Mouse (Mus musculus): Measurements from ENCODE around the gene Fis1. TPM values are rescaled to one million over a fixed set of nuclear protein-coding genes. Genes with fewer than 3 reads are reported as not detected.
A peak's percentile ranks its signal among the peaks of the same experiment; 100 is the strongest.

The Fis1 gene
- total and polyA plus RNA-seq, 3 experiments: 150 to 197 (median 176) TPM

GRCm38 (mm10) chr5:137007276-137007675 lies 54.2 kb downstream of the Fis1 start:
- no peak overlapping the region for H3K4me3 ChIP-seq
- H3K27ac ChIP-seq: no peak overlapping the region
- H3K4me1 ChIP-seq (ENCODE audit: control insufficient read depth, insufficient read depth, low read length): no peaks in the 10 kb centered on the region
- H3K27me3 ChIP-seq (ENCODE audit: control insufficient read depth, insufficient read depth, low read length): no peaks in the 10 kb centered on the region
- H3K79me2 ChIP-seq (replicated peaks; ENCODE audit: control insufficient read depth, insufficient read depth, low read length): no peaks in the 10 kb centered on the region
- no peak for DNase-seq
- 30% methylated on average over 8 of the region's 8 CpGs for WGBS
- H3K36me3 ChIP-seq (ENCODE audit: control insufficient read depth, insufficient read depth, low read length): no peaks in the 10 kb centered on the region
- TF ChIP-seq POLR2A (IDR thresholded peaks at IDR 0.05; ENCODE audit: insufficient read depth, low read depth, low read length) (no peak), EP300 (IDR thresholded peaks at IDR 0.05; ENCODE audit: insufficient read depth, low read depth, low read length) (no peak), CTCF (IDR thresholded peaks at IDR 0.05) (no peak)
- intact Hi-C loops (cut with DNase I): no loop called here
- H3K9ac ChIP-seq (ENCODE audit: low read depth, low read length): no peak overlapping the region

GRCm38 (mm10) chr5:137009988-137010387 lies 56.9 kb downstream of the Fis1 start:
- Histone ChIP-seq H3K4me3 (no peak overlapping the region), H3K36me3 (ENCODE audit: control insufficient read depth, insufficient read depth, low read length) (no peaks in the 10 kb centered on the region), H3K9ac (ENCODE audit: low read depth, low read length) (no peak overlapping the region), H3K4me1 (ENCODE audit: control insufficient read depth, insufficient read depth, low read length) (no peaks in the 10 kb centered on the region), H3K79me2 (replicated peaks; ENCODE audit: control insufficient read depth, insufficient read depth, low read length) (no peaks in the 10 kb centered on the region), H3K27ac (no peak overlapping the region), H3K27me3 (ENCODE audit: control insufficient read depth, insufficient read depth, low read length) (no peaks in the 10 kb centered on the region)
- 19% methylated on average over 3 of the region's 3 CpGs for WGBS
- intact Hi-C loops (cut with DNase I): no loop called here
- TF ChIP-seq POLR2A (IDR thresholded peaks at IDR 0.05; ENCODE audit: insufficient read depth, low read depth, low read length) (no peak), CTCF (IDR thresholded peaks at IDR 0.05) (peak; percentile 83)
- DNase-seq: peak in 1 of 2 experiments; percentile 39

- WGBS: 61% methylated on average over 15 of the region's 15 CpGs
- Histone ChIP-seq H3K36me3 (ENCODE audit: control insufficient read depth, insufficient read depth, low read length) (no peaks in the 10 kb centered on the region), H3K79me2 (replicated peaks; ENCODE audit: control insufficient read depth, insufficient read depth, low read length) (no peaks in the 10 kb centered on the region), H3K4me3 (no peak overlapping the region), H3K27ac (no peak overlapping the region), H3K9ac (ENCODE audit: low read depth, low read length) (no peak overlapping the region), H3K27me3 (ENCODE audit: control insufficient read depth, insufficient read depth, low read length) (no peaks in the 10 kb centered on the region), H3K4me1 (ENCODE audit: control insufficient read depth, insufficient read depth, low read length) (no peaks in the 10 kb centered on the region)
- intact Hi-C loops (cut with DNase I): no loop called here
- no peak for TF ChIP-seq EP300 (IDR thresholded peaks at IDR 0.05; ENCODE audit: insufficient read depth, low read depth, low read length)
- DNase-seq: no peak
These were observed 59.4 kb downstream of the Fis1 start for GRCm38 (mm10) chr5:137012401-137012950.

Small RNA genes lying within 50 kb of the gene (microRNA-seq; reads per million reads assigned to microRNA genes)
- gene Mir702: 13.1 to 27.5 reads per million in 2 experiments

Other genes starting within 250 kb of the Fis1 start
- gene Col26a1, start 70.1 kb upstream of the Fis1 start, total RNA-seq (2021): under 1 TPM; 0.26 to 0.32 TPM
- 0.61 and 1.3 TPM in 2 replicates for gene Col26a1, start 70.1 kb upstream of the Fis1 start, polyA plus RNA-seq (2012; rRNA removed)
- 10 to 100 TPM in 1 of 2 experiments, 1 to 10 TPM in 1; 8.7 to 10.9 TPM for gene Ift22, start 45.1 kb upstream of the Fis1 start, total RNA-seq (2021)
- gene Ift22, start 45.1 kb upstream of the Fis1 start, polyA plus RNA-seq (2012; rRNA removed): 7.2 and 7.8 TPM in 2 replicates
- gene Cldn15, start 13.3 kb downstream of the Fis1 start, total RNA-seq (2021): 1 to 10 TPM; 7.3 to 8.7 TPM
- 13.3 and 15.1 TPM in 2 replicates for gene Cldn15, start 13.3 kb downstream of the Fis1 start, polyA plus RNA-seq (2012; rRNA removed)
- 10 to 100 TPM; 32.0 to 37.1 TPM for gene Plod3, start 33.7 kb downstream of the Fis1 start, total RNA-seq (2021)
- 30.3 and 30.8 TPM in 2 replicates for gene Plod3, start 33.7 kb downstream of the Fis1 start, polyA plus RNA-seq (2012; rRNA removed)
- gene Znhit1, start 34.7 kb downstream of the Fis1 start, total RNA-seq (2021): 10 to 100 TPM; 65.5 to 70.1 TPM
- gene Znhit1, start 34.7 kb downstream of the Fis1 start, polyA plus RNA-seq (2012; rRNA removed): 53.6 and 58.4 TPM in 2 replicates
- not detected for gene Vgf, start 73.1 kb downstream of the Fis1 start, total RNA-seq (2021)
- gene Vgf, start 73.1 kb downstream of the Fis1 start, polyA plus RNA-seq (2012; rRNA removed): 0.06 TPM in 2 replicates
- 10 to 100 TPM; 33.9 to 36.8 TPM for gene Ap1s1, start 92.9 kb downstream of the Fis1 start, total RNA-seq (2021)
- gene Ap1s1, start 92.9 kb downstream of the Fis1 start, polyA plus RNA-seq (2012; rRNA removed): 23.4 and 38.6 TPM in 2 replicates
- gene Serpine1, start 119.0 kb downstream of the Fis1 start, total RNA-seq (2021): 10 to 100 TPM; 24.0 to 29.6 TPM
- 21.9 and 41.8 TPM in 2 replicates for gene Serpine1, start 119.0 kb downstream of the Fis1 start, polyA plus RNA-seq (2012; rRNA removed)
- gene Trim56, start 162.9 kb downstream of the Fis1 start, total RNA-seq (2021): 10 to 100 TPM; 19.0 to 22.2 TPM
- gene Trim56, start 162.9 kb downstream of the Fis1 start, polyA plus RNA-seq (2012; rRNA removed): 6.9 and 7.5 TPM in 2 replicates
- gene Muc3, start 196.0 kb downstream of the Fis1 start, total RNA-seq (2021): not detected
- gene Muc3, start 196.0 kb downstream of the Fis1 start, polyA plus RNA-seq (2012; rRNA removed): not detected in 2 replicates